Mouse (Mus musculus): ENCODE data around the gene Dhx29. TPM values are rescaled to one million over a fixed set of nuclear protein-coding genes. Genes with fewer than 3 reads are reported as not detected.

Dhx29 gene
- polyA plus RNA-seq, 1 experiment from 2014 or later = 18.0 TPM

- Histone ChIP-seq H3K27ac (ENCODE audit: poor library complexity, severe bottlenecking) (no peak within 1 kb of the TSS), H3K4me1 (replicated peaks) (peaks cover 37% of the 10 kb centered on the region), H3K9me3 (replicated peaks) (no peaks in the 10 kb centered on the region), H3K4me3 (peak within 1 kb of the TSS; percentile 66), H3K4me2 (peak within 1 kb of the TSS; percentile 100), H3K27me3 (replicated peaks) (peaks cover 80% of the 10 kb centered on the region), H3K36me3 (no peaks in the 10 kb centered on the region), H3K9ac (peak within 1 kb of the TSS; percentile 71)
- under 1% methylated on average over 43 of the region's 47 CpGs for WGBS
- ATAC-seq (ENCODE audit: insufficient number of reproducible peaks, low FRiP score) = peak; percentile 94
Observed at GRCm38 (mm10) chr13:112987532-112987943, 60.3 kb downstream of the Dhx29 start, which contains the start of gene Ccno. TSS of gene Ccno (plus strand) at chr13:112987802.

GRCm38 (mm10) chr13:112987991-112988390 is 60.7 kb downstream of the Dhx29 start:
- peak; percentile 30; the same call in 1 of the 2 replicates for ATAC-seq (ENCODE audit: insufficient number of reproducible peaks, low FRiP score)
- Histone ChIP-seq H3K27ac (ENCODE audit: poor library complexity, severe bottlenecking) (no peak overlapping the region), H3K4me2 (peak overlapping the region; percentile 100), H3K9me3 (replicated peaks) (no peaks in the 10 kb centered on the region), H3K9ac (peak overlapping the region; percentile 71), H3K4me1 (replicated peaks) (peaks cover 37% of the 10 kb centered on the region), H3K4me3 (peak overlapping the region; percentile 66), H3K36me3 (no peaks in the 10 kb centered on the region), H3K27me3 (replicated peaks) (peaks cover 84% of the 10 kb centered on the region)
- under 1% methylated on average over 39 of the region's 39 CpGs for WGBS

GRCm38 (mm10) chr13:112988866-112989265 is 61.6 kb downstream of the Dhx29 start:
- H3K4me1 ChIP-seq (replicated peaks) = peaks cover 45% of the 10 kb centered on the region
- 2% methylated on average over 19 of the region's 19 CpGs for WGBS
- ATAC-seq (ENCODE audit: insufficient number of reproducible peaks, low FRiP score) = no peak
- no peaks in the 10 kb centered on the region for H3K9me3 ChIP-seq (replicated peaks)
- H3K4me3 ChIP-seq = peak overlapping the region; percentile 66
- no peak overlapping the region for H3K9ac ChIP-seq
- peaks cover 87% of the 10 kb centered on the region for H3K27me3 ChIP-seq (replicated peaks)
- no peak overlapping the region for H3K27ac ChIP-seq (ENCODE audit: poor library complexity, severe bottlenecking)
- peak overlapping the region; percentile 100 for H3K4me2 ChIP-seq
- H3K36me3 ChIP-seq = no peaks in the 10 kb centered on the region

GRCm38 (mm10) chr13:112989541-112989940 is 62.3 kb downstream of the Dhx29 start:
- Histone ChIP-seq H3K9ac (0 out of 2 replicates have a peak overlapping the region, but pooled peaks have one; percentile 27), H3K36me3 (no peaks in the 10 kb centered on the region), H3K4me2 (peak overlapping the region; percentile 100), H3K27me3 (replicated peaks) (peaks cover 88% of the 10 kb centered on the region), H3K4me3 (peak overlapping the region; percentile 66), H3K4me1 (replicated peaks) (peaks cover 51% of the 10 kb centered on the region), H3K9me3 (replicated peaks) (no peaks in the 10 kb centered on the region), H3K27ac (ENCODE audit: poor library complexity, severe bottlenecking) (no peak overlapping the region)
- 2% methylated on average over 23 of the region's 23 CpGs for WGBS
- ATAC-seq (ENCODE audit: insufficient number of reproducible peaks, low FRiP score) = no peak

GRCm38 (mm10) chr13:112990346-112990745 is 63.1 kb downstream of the Dhx29 start:
- no peak for ATAC-seq (ENCODE audit: insufficient number of reproducible peaks, low FRiP score)
- peaks cover 51% of the 10 kb centered on the region for H3K4me1 ChIP-seq (replicated peaks)
- H3K9ac ChIP-seq = no peak overlapping the region
- H3K4me3 ChIP-seq = no peak overlapping the region
- no peak overlapping the region for H3K27ac ChIP-seq (ENCODE audit: poor library complexity, severe bottlenecking)
- WGBS = 18% methylated on average over 4 of the region's 4 CpGs
- no peak overlapping the region for H3K4me2 ChIP-seq
- no peaks in the 10 kb centered on the region for H3K9me3 ChIP-seq (replicated peaks)
- H3K36me3 ChIP-seq = no peaks in the 10 kb centered on the region
- H3K27me3 ChIP-seq (replicated peaks) = peaks cover 94% of the 10 kb centered on the region

- peaks cover 95% of the 10 kb centered on the region for H3K27me3 ChIP-seq (replicated peaks)
- H3K4me2 ChIP-seq = peak within 1 kb of the TSS; percentile 94
- no peaks in the 10 kb centered on the region for H3K36me3 ChIP-seq
- H3K4me3 ChIP-seq = peak within 1 kb of the TSS; percentile 53
- H3K27ac ChIP-seq (ENCODE audit: poor library complexity, severe bottlenecking) = no peak within 1 kb of the TSS
- H3K9ac ChIP-seq = peak within 1 kb of the TSS; percentile 40; the same call in 1 of the 2 replicates
- WGBS = under 1% methylated on average over 63 of the region's 63 CpGs
- no peaks in the 10 kb centered on the region for H3K9me3 ChIP-seq (replicated peaks)
- peaks cover 37% of the 10 kb centered on the region for H3K4me1 ChIP-seq (replicated peaks)
- ATAC-seq (ENCODE audit: insufficient number of reproducible peaks, low FRiP score) = 0 out of 2 replicates have a peak, but pooled peaks have one; percentile 20
Observed at GRCm38 (mm10) chr13:112993531-112994152, 66.4 kb downstream of the Dhx29 start, which contains the start of gene Mcidas. TSS of gene Mcidas (plus strand) at chr13:112993845.

- peaks cover 94% of the 10 kb centered on the region for H3K27me3 ChIP-seq (replicated peaks)
Observed at GRCm38 (mm10) chr13:112994191-112994590, 66.9 kb downstream of the Dhx29 start.

GRCm38 (mm10) chr13:112996407-112996806 is 69.2 kb downstream of the Dhx29 start:
- H3K4me3 ChIP-seq = no peak overlapping the region
- H3K36me3 ChIP-seq = no peaks in the 10 kb centered on the region
- ATAC-seq (ENCODE audit: insufficient number of reproducible peaks, low FRiP score) = no peak
- peaks cover 21% of the 10 kb centered on the region for H3K4me1 ChIP-seq (replicated peaks)
- no peak overlapping the region for H3K4me2 ChIP-seq
- no peaks in the 10 kb centered on the region for H3K9me3 ChIP-seq (replicated peaks)
- H3K27ac ChIP-seq (ENCODE audit: poor library complexity, severe bottlenecking) = no peak overlapping the region
- H3K27me3 ChIP-seq (replicated peaks) = peaks cover 88% of the 10 kb centered on the region
- 65% methylated on average over 4 of the region's 4 CpGs for WGBS
- no peak overlapping the region for H3K9ac ChIP-seq

More at GRCm38 (mm10) chr13:112994191-112994590, 66.9 kb downstream of the Dhx29 start:
- peak overlapping the region; percentile 53 for H3K4me3 ChIP-seq
- peaks cover 33% of the 10 kb centered on the region for H3K4me1 ChIP-seq (replicated peaks)
- H3K4me2 ChIP-seq = peak overlapping the region; percentile 94
- no peak for ATAC-seq (ENCODE audit: insufficient number of reproducible peaks, low FRiP score)
- H3K36me3 ChIP-seq = no peaks in the 10 kb centered on the region
- peak overlapping the region; percentile 40; the same call in 1 of the 2 replicates for H3K9ac ChIP-seq
- H3K9me3 ChIP-seq (replicated peaks) = no peaks in the 10 kb centered on the region
- WGBS = under 1% methylated on average over 25 of the region's 25 CpGs
- no peak overlapping the region for H3K27ac ChIP-seq (ENCODE audit: poor library complexity, severe bottlenecking)

- 62% methylated on average over 6 of the region's 6 CpGs for WGBS
Observed at GRCm38 (mm10) chr13:112997369-112997768, 70.1 kb downstream of the Dhx29 start.

GRCm38 (mm10) chr13:112998427-112999201 is 71.4 kb downstream of the Dhx29 start:
- peaks cover 69% of the 10 kb centered on the region for H3K27me3 ChIP-seq (replicated peaks)
- peaks cover 15% of the 10 kb centered on the region for H3K4me1 ChIP-seq (replicated peaks)
- peak overlapping the region; percentile 67 for H3K9ac ChIP-seq
- H3K27ac ChIP-seq (ENCODE audit: poor library complexity, severe bottlenecking) = no peak overlapping the region
- peak overlapping the region; percentile 98 for H3K4me2 ChIP-seq
- H3K9me3 ChIP-seq (replicated peaks) = no peaks in the 10 kb centered on the region
- no peak for ATAC-seq (ENCODE audit: insufficient number of reproducible peaks, low FRiP score)
- peak overlapping the region; percentile 57 for H3K4me3 ChIP-seq
- WGBS = under 1% methylated on average over 46 of the region's 46 CpGs
- H3K36me3 ChIP-seq = no peaks in the 10 kb centered on the region

More at GRCm38 (mm10) chr13:112997369-112997768, 70.1 kb downstream of the Dhx29 start:
- H3K9me3 ChIP-seq (replicated peaks) = no peaks in the 10 kb centered on the region
- no peak for ATAC-seq (ENCODE audit: insufficient number of reproducible peaks, low FRiP score)
- H3K27ac ChIP-seq (ENCODE audit: poor library complexity, severe bottlenecking) = no peak overlapping the region
- H3K9ac ChIP-seq = no peak overlapping the region
- H3K4me1 ChIP-seq (replicated peaks) = peaks cover 21% of the 10 kb centered on the region
- peaks cover 81% of the 10 kb centered on the region for H3K27me3 ChIP-seq (replicated peaks)
- no peaks in the 10 kb centered on the region for H3K36me3 ChIP-seq
- no peak overlapping the region for H3K4me2 ChIP-seq
- H3K4me3 ChIP-seq = no peak overlapping the region

- ATAC-seq (ENCODE audit: insufficient number of reproducible peaks, low FRiP score) = no peak
- H3K27ac ChIP-seq (ENCODE audit: poor library complexity, severe bottlenecking) = no peak overlapping the region
- H3K4me3 ChIP-seq = no peak overlapping the region
- H3K4me2 ChIP-seq = no peak overlapping the region
- WGBS = 68% methylated on average over 3 of the region's 3 CpGs
- no peaks in the 10 kb centered on the region for H3K9me3 ChIP-seq (replicated peaks)
- peaks cover 6% of the 10 kb centered on the region; the same call in 1 of the 2 replicates for H3K4me1 ChIP-seq (replicated peaks)
- H3K27me3 ChIP-seq (replicated peaks) = peaks cover 55% of the 10 kb centered on the region
- no peaks in the 10 kb centered on the region for H3K36me3 ChIP-seq
- H3K9ac ChIP-seq = no peak overlapping the region
Observed at GRCm38 (mm10) chr13:113000090-113000489, 72.8 kb downstream of the Dhx29 start.
